Mouse (Mus musculus): ENCODE data around the gene Leng1. TPM values are rescaled to one million over a fixed set of nuclear protein-coding genes. Genes with fewer than 3 reads are reported as not detected.
"Not testable (repeated sequence)": the region's sequence is repeated elsewhere in the genome, so short reads cannot be mapped to it uniquely, and the experiment has no call there.

Gene Leng1
- polyA plus RNA-seq, 1 experiment from 2014 or later = 20.3 TPM

DNA sequence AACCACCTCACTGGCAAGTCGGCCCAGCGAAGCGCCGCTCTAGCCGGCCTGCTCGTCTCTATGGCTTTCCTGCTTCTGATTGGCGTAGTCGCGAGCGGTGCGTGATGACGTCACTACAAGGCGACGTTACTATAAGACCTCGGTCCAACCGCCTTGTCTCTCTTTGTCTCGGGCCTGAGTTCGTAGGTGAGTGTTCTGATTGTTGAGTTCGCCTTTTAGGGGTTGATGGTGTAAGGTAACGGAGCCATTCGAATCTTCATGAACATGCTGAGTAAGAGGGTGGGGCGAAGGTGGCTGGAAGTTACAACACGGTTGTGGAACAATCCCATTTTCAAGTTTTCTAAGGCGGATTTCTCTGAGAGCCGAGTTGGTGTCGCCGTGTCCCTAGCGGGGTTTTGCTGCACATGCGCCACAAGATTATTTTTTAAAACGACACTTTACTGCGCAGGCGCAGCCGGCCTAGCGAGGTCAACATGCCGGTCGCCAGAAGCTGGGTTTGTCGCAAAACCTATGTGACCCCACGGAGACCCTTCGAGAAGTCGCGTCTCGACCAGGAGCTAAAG, 38.3 kb upstream of the Leng1 start, which contains the start of gene Rps9:
TSS of gene Rps9 (plus strand) at position 115 of the 563 bp plus-strand sequence.
- under 1% methylated on average over 42 of the region's 42 CpGs for WGBS
- H3K36me3 ChIP-seq = peaks cover 39% of the 10 kb centered on the region
- H3K27ac ChIP-seq = peak within 1 kb of the TSS; percentile 93
- H3K9ac ChIP-seq = peak within 1 kb of the TSS; percentile 75
- H3K4me3 ChIP-seq = peak within 1 kb of the TSS; percentile 65
- peaks cover 13% of the 10 kb centered on the region for H3K4me1 ChIP-seq
- H3K9me3 ChIP-seq = no peaks in the 10 kb centered on the region
- H3K4me2 ChIP-seq = peak within 1 kb of the TSS; percentile 49
- peak; percentile 91 for ATAC-seq (ENCODE audit: insufficient number of reproducible peaks, low FRiP score, low TSS enrichment, low read depth)
- no peaks in the 10 kb centered on the region for H3K27me3 ChIP-seq

DNA sequence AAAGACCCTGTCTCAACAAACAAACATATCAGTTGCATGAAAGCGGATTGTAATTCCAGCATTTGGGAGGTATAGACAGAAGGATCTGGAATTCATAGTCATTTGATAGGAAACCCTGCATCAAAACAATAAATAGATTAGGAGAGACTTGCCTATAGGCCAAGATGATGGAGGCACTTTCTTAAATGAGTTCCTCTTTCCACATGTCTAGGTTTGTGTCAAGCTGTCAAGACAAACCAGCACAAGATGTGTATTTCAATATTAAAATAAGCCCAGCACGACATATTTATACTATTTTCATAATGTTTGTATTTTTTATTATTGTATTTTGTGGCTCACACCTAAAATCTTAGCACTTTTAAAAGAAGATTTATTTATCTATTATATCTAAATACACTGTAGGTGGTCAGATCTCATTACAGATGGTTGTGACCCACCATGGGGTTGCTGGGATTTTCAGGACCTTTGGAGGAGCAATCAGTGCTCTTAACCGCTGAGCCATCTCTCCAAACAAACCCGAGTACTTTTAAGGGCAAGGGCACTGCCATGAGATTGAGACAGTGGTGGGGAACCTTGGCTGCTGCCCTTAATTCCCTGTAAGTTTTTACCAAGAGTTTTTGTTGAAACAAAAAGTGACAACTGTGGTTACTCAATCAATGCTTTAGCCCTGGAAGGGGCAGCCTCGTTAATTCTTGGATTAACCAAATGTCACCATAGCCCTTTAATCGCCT, 37.7 kb upstream of the Leng1 start:
- peak overlapping the region; percentile 49 for H3K4me2 ChIP-seq
- no peaks in the 10 kb centered on the region for H3K27me3 ChIP-seq
- peaks cover 13% of the 10 kb centered on the region for H3K4me1 ChIP-seq
- peak; percentile 7 for ATAC-seq (ENCODE audit: insufficient number of reproducible peaks, low FRiP score, low TSS enrichment, low read depth)
- H3K9me3 ChIP-seq = no peaks in the 10 kb centered on the region
- peaks cover 46% of the 10 kb centered on the region for H3K36me3 ChIP-seq
- 20% methylated on average over 6 of the region's 6 CpGs for WGBS
- peak overlapping the region; percentile 93 for H3K27ac ChIP-seq
- H3K9ac ChIP-seq = peak overlapping the region; percentile 39
- H3K4me3 ChIP-seq = peak overlapping the region; percentile 65

DNA sequence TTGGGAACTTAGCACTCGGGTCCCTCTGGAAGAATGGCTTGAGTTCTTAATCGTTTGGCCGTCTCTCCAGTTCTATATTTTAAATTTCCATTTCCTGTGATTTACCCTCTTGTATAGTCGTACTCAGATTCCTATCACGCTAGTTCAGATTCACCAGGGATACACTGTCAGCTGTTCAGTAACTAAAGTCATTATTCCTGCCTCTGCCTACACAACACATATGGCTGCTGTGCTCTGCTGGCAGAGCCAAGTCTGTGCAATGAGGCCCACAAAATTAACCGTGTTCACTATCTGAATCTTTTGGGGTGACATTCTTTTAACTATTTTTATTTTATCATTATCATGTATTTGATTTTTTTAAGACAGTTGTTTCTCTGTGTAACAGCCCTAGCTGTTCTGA, 32.8 kb upstream of the Leng1 start:
- WGBS = 90% methylated on average over 6 of the region's 6 CpGs
- Histone ChIP-seq H3K9ac (no peak overlapping the region), H3K27me3 (no peaks in the 10 kb centered on the region), H3K4me2 (no peak overlapping the region), H3K27ac (no peak overlapping the region), H3K9me3 (no peaks in the 10 kb centered on the region), H3K4me1 (peaks cover 8% of the 10 kb centered on the region), H3K4me3 (no peak overlapping the region), H3K36me3 (peaks cover 49% of the 10 kb centered on the region)
- no peak for ATAC-seq (ENCODE audit: insufficient number of reproducible peaks, low FRiP score, low TSS enrichment, low read depth)

DNA sequence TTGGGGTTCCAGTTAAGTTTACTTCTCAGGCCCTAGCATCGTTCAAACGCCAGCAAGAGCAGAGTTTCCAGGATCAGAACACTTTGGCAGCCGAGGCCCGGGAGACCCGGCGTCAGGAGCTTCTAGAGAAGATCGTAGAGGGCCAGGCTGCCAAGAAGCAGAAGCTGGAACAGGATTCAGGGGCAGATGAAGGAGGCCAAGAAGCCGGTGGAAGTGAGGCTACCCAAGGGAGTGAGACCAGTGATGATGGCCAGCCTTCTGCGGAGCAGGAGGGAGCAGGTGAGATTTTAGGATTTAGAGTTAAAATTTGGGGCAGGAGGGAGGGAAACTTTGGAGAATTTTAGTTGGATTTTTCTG, 29.3 kb upstream of the Leng1 start:
- H3K4me3 ChIP-seq = peak overlapping the region; percentile 68
- H3K4me1 ChIP-seq = peaks cover 21% of the 10 kb centered on the region
- peaks cover 37% of the 10 kb centered on the region for H3K36me3 ChIP-seq
- peak overlapping the region; percentile 84 for H3K4me2 ChIP-seq
- ATAC-seq (ENCODE audit: insufficient number of reproducible peaks, low FRiP score, low TSS enrichment, low read depth); H3K9me3 ChIP-seq; H3K27me3 ChIP-seq: not testable (repeated sequence)
- peak overlapping the region; percentile 80 for H3K9ac ChIP-seq
- H3K27ac ChIP-seq = peak overlapping the region; percentile 99
- 2% methylated on average over 9 of the region's 9 CpGs for WGBS

DNA sequence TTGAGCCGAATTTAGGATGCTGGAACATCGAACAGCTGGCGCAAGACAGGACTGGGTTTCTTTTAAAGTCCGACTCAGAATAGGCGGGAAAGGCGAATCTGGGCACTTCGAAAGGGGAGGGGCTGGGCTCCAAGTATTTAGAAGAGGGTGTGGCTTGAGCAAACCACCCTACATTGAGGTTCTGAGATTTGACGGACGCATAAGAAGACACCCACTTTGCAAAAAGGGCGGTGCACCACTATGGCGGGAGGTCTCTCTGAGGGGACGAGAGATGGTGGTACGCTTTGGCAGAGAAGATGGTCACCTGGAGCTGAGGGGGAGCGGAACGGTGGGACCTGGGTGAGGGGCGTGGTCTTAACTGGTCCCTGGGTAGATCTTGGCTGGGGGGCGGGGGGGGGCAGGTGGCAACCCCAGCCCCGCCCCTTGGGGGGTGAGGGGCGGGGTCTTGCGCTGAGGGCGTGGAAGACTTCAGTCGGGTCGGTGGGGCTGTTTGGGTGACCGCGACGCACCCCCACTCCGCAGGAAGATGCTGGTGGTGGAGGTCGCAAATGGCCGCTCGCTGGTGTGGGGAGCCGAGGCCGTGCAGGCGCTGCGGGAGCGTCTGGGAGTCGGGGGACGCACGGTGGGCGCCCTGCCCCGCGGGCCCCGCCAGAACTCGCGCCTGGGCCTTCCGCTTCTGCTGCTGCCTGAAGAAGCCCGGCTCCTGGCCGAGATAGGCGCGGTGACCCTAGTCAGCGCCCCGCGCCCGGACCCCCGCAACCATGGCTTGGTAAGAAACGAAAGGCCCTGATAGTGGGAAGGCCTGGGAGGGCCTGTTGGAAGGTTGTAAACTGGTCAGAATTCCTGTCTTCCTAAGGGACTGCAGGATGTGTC, 28.7 kb upstream of the Leng1 start:
- Histone ChIP-seq H3K4me3 (peak overlapping the region; percentile 68), H3K4me2 (peak overlapping the region; percentile 84), H3K9me3 (no peaks in the 10 kb centered on the region), H3K4me1 (peaks cover 21% of the 10 kb centered on the region), H3K36me3 (peaks cover 34% of the 10 kb centered on the region), H3K9ac (peak overlapping the region; percentile 80), H3K27ac (peak overlapping the region; percentile 99), H3K27me3 (no peaks in the 10 kb centered on the region)
- under 1% methylated on average over 52 of the region's 55 CpGs for WGBS
- ATAC-seq (ENCODE audit: insufficient number of reproducible peaks, low FRiP score, low TSS enrichment, low read depth) = peak; percentile 70

DNA sequence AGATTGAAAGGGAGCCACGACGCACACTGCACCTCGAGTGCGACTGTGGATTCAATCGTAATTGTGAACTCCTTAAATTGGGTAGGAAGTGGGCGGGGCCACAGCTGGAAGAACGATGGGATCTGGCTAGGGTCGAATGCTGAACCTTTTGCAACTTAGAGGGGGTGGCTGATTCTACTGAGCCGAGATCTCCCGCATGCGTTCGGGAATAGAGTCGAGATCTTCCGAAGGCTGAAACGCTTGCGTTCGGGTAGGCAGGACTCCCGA, 28.1 kb upstream of the Leng1 start:
- no peaks in the 10 kb centered on the region for H3K9me3 ChIP-seq
- peak overlapping the region; percentile 99 for H3K27ac ChIP-seq
- no peaks in the 10 kb centered on the region for H3K27me3 ChIP-seq
- peak overlapping the region; percentile 68 for H3K4me3 ChIP-seq
- WGBS = under 1% methylated on average over 18 of the region's 18 CpGs
- H3K36me3 ChIP-seq = peaks cover 32% of the 10 kb centered on the region
- ATAC-seq (ENCODE audit: insufficient number of reproducible peaks, low FRiP score, low TSS enrichment, low read depth) = no peak
- peaks cover 21% of the 10 kb centered on the region for H3K4me1 ChIP-seq
- peak overlapping the region; percentile 84 for H3K4me2 ChIP-seq
- H3K9ac ChIP-seq = peak overlapping the region; percentile 80

DNA sequence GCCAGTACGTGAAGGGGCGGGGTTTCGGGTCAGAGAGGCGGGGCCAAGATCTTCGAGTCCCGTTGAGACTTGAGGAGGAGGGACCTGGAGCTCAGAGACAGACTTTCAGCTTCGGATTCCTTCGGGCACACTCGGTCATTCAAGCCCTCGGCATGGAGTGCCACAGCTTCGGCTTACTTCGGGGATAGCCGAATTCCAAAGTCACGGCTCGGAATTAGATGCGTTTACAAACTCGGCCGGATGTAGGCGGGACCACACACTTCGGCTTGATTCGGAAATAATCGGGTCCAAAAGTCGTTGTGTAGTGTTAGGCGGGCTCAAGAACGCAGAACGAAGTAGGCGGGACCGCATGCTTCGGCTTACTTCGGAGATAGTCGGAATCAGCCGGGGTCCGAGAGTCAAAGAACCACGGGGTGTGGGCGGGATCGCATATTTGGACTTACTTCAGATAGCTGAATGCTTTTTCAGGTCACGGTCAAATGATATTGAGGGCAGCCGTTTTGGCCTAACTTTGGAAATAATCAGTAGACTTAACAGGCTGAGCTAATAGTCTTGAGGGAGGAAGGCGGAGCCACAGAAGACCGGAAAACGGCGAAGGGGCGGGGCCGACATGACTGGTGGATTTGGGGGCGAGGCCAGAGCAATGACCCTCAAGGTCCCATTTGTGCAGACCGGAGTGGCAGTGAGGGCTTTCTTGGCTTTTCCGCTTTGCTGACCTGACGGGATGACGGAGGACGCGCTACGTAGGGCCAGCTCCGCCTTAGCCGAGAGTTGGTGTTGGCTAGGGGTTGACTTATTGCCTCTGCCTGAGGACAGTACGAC, 27.6 kb upstream of the Leng1 start, which contains the start of gene Mboat7:
TSS of gene Mboat7 (minus strand) at position 537 of the 822 bp plus-strand sequence.
- Histone ChIP-seq H3K4me2 (peak within 1 kb of the TSS; percentile 84), H3K4me1 (peaks cover 21% of the 10 kb centered on the region), H3K9ac (peak within 1 kb of the TSS; percentile 80), H3K9me3 (no peaks in the 10 kb centered on the region), H3K4me3 (peak within 1 kb of the TSS; percentile 68), H3K27me3 (no peaks in the 10 kb centered on the region), H3K27ac (peak within 1 kb of the TSS; percentile 99), H3K36me3 (peaks cover 31% of the 10 kb centered on the region)
- under 1% methylated on average over 55 of the region's 55 CpGs for WGBS
- ATAC-seq (ENCODE audit: insufficient number of reproducible peaks, low FRiP score, low TSS enrichment, low read depth) = peak; percentile 91

DNA sequence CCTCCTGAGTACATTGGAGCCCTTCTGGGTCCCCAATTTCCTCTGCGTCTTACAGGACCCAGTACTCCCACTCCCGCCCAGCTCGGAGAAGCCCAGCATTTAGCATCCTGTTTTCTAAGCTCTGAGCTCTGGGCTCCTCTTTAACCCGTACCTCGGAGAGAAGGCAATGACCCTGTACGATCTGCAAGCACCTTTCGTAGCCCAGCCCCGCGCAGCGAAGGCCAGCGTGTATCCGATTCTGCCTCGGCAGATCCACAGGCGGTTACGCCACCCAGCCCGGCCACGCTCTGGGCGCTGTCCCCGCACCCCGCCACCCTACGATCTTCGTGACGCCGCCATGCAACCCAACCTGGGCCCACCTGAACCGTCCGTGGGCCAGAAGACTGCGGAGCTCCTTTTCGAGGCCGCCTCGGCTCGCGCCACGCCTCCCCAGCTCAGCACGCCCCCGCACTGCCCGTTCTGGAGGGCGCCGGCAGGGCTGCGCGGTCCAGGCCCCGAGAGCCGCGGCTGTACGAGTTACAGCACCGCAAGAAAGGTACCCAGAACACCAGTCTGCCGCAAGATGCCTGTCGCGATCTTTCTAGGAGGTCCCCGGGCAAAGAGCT, 26.8 kb upstream of the Leng1 start, which contains the start of gene Tsen34:
TSS of gene Tsen34 (plus strand) at position 482 of the 605 bp plus-strand sequence.
- ATAC-seq (ENCODE audit: insufficient number of reproducible peaks, low FRiP score, low TSS enrichment, low read depth) = no peak; the same call in 1 of the 2 replicates
- Histone ChIP-seq H3K36me3 (peaks cover 31% of the 10 kb centered on the region), H3K9ac (peak within 1 kb of the TSS; percentile 80), H3K4me3 (peak within 1 kb of the TSS; percentile 68), H3K27me3 (no peaks in the 10 kb centered on the region), H3K4me2 (peak within 1 kb of the TSS; percentile 84), H3K27ac (peak within 1 kb of the TSS; percentile 99), H3K9me3 (no peaks in the 10 kb centered on the region), H3K4me1 (peaks cover 21% of the 10 kb centered on the region)
- WGBS = under 1% methylated on average over 49 of the region's 49 CpGs

DNA sequence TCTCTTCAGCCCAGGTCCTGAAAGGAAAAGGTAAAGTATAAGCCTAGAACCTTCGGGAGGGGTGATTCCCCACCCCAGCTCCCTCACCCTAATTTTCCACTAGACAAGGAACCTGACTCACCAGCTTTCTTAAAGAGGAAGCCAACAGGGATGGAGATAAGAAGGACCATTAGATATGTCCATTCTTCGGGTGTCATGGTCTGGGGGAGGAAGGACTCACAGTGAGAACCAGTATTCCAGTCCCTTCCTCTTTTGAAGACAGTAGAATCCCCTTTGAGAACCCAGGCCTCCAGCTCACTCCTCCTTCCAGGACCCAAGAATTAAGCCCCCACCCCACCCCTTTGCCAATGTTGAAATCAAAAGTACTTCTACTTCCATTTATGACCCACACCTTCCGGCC, 26.3 kb upstream of the Leng1 start:
- peaks cover 21% of the 10 kb centered on the region for H3K4me1 ChIP-seq
- peak overlapping the region; percentile 99; the same call in 1 of the 2 replicates for H3K27ac ChIP-seq
- WGBS = 22% methylated on average over 3 of the region's 3 CpGs
- peaks cover 31% of the 10 kb centered on the region for H3K36me3 ChIP-seq
- H3K9ac ChIP-seq = peak overlapping the region; percentile 80
- no peak for ATAC-seq (ENCODE audit: insufficient number of reproducible peaks, low FRiP score, low TSS enrichment, low read depth)
- H3K4me3 ChIP-seq = peak overlapping the region; percentile 68
- H3K4me2 ChIP-seq = peak overlapping the region; percentile 84
- no peaks in the 10 kb centered on the region for H3K27me3 ChIP-seq
- no peaks in the 10 kb centered on the region for H3K9me3 ChIP-seq

DNA sequence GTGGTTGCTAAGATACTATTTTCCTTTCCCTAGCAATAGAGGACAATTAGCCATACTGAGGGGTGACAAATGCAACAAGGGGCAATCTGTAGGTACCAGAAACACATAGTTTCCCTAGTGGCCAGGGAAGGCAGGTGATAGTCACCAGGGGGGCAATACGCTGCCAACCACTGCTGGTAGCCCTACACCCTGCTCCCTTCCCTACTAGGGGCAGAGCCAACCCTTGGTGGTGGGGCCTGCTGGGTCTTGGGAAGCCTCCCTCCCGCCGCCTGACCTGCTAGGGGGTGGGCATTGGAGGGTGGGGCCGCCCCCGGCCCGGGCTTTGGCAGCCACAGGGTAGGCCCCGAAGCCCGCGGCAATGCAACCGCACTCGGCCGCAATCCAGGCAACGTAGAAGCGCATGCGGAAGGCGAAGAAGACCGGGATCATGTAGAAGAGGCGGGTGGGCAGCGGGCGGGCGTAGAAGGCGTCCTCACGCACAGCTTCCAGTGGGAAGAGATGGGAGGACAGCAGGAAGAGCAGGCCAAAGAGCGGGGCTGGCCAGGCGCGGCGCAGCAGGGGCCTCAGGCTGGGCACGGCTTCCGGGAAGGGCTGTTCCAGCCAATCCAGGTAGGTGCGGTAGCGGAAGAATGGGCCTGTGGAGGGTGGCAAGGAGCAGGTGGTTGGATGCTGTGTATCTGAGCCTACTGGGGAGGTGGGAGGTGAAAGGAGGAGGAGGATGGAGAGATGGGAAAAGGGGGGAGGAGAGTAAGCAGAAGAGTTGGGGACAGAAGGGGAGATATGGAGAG, 20.0 kb upstream of the Leng1 start:
- Histone ChIP-seq H3K36me3 (peaks cover 60% of the 10 kb centered on the region), H3K27me3 (no peaks in the 10 kb centered on the region)

More for the DNA sequence above, 20.0 kb upstream of the Leng1 start:
- WGBS = 86% methylated on average over 31 of the region's 31 CpGs
- no peak for ATAC-seq (ENCODE audit: insufficient number of reproducible peaks, low FRiP score, low TSS enrichment, low read depth)
- no peaks in the 10 kb centered on the region for H3K9me3 ChIP-seq
- no peak overlapping the region for H3K9ac ChIP-seq
- no peak overlapping the region for H3K4me2 ChIP-seq
- H3K4me3 ChIP-seq = no peak overlapping the region
- H3K4me1 ChIP-seq = no peaks in the 10 kb centered on the region
- no peak overlapping the region for H3K27ac ChIP-seq
